Mouse (Mus musculus): ENCODE measurements around the gene Mesd. TPM values are rescaled to one million over a fixed set of nuclear protein-coding genes. Genes with fewer than 3 reads are reported as not detected.

Mesd gene
- total RNA-seq, 2 experiments from 2014 or later = 44.6 to 54.9 TPM

DNA sequence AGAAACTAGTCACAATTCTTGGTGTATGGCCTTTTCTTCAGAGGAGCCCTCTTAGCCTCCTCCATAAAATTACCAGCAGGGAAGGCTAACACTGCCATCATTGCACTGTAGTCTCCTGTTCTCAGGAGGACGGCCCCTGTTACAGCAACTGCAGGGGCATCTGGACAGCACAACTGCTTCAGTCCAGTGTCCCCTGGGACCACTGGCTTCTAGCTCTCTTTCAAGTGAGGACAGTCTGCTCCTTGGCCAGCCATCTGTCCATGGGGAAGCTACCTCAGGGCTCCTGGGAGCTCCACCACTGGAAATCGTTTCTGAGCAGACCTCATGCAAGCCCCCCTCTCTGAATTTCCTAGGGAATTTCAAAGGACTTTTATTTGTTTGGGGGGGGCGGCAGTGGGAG lies 16.3 kb downstream of the Mesd start:
- DNase-seq (ENCODE audit: low spot score in 2 of 2) = no peak
- intact Hi-C loops (cut with DNase I) = no loop called here

DNA sequence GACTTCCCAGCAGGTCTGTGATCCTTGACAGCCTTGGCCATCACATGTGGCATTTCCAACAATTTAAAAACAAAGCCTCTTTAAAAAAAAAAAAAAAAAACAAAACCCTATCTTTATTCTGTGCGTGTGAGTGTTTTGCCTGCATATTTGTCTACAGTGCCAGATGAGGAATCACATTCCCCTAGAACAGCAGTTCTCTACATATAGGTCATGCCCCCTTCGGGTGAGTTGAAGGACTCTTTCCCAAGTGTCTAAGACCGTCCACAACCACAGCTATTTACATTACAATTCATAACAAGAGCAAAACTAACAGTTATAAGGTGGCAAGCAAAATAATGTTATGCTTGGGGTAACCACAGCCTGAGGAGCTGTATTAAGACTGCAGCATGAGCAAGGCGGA lies 17.2 kb downstream of the Mesd start:
- no peak for DNase-seq (ENCODE audit: low spot score in 2 of 2)
- intact Hi-C loops (cut with DNase I) = no loop called here

DNA sequence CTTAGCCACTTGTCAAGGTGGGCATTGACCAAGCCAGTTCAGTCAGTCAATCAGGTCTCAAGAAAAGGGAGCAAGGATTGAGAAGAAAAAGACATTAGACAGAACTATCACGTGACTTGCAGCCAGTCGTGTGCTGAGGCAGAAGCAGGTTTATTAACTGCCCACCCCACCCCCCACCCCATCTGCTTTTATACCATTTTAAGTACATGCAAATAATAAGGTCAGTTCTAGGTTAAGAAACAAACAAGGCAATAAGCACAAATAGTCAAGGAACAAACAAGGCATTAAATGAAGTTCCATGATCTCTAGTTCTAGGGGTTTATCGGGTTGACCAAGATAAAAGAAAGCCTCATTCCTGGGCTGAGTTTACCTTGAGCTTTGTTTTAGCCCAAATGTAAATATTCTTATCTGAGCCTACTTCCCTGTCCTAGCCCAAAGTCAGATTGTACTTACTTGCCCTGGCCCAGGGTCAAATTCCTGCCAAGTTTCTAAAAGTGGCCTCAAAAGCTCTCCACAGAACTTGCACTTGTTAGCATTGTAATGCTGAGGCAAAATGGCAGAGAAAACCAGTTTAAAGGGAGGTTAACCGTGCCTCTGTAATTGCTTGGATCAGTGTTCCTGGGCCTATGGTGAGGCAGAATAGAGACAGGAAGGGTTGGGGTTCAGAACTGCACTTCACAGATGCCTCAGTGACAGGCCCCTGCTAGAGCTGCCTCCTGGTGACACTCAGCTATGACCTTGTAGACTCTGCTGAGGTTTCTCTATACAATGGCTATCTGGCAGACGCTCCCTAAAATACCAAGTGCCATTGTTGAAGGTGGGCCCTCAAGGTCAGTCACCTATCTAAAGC lies 18.3 kb downstream of the Mesd start:
- intact Hi-C loops (cut with DNase I) = no loop called here
- no peak for DNase-seq (ENCODE audit: low spot score in 2 of 2)

DNA sequence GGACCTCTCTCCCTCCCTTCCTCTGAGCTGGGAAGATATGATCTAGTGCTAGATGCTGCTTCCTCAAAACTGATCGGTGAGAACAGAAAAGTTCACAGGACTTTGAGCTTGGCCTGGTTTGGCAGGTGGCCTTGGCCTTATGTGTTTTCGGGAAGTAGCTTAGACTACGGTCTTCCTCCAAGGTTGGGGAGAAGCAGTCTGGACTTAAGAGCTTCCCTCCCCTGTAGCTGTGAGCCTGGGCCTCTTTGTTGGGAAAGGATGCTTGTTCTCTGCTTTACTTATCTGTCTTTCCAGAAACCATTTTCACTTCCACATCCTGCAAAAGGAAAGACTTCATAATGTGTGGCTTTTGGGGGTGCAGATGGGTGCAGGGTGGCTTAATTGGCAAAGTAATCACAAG lies 20.6 kb downstream of the Mesd start:
- intact Hi-C loops (cut with DNase I) = no loop called here
- no peak for DNase-seq (ENCODE audit: low spot score in 2 of 2)

DNA sequence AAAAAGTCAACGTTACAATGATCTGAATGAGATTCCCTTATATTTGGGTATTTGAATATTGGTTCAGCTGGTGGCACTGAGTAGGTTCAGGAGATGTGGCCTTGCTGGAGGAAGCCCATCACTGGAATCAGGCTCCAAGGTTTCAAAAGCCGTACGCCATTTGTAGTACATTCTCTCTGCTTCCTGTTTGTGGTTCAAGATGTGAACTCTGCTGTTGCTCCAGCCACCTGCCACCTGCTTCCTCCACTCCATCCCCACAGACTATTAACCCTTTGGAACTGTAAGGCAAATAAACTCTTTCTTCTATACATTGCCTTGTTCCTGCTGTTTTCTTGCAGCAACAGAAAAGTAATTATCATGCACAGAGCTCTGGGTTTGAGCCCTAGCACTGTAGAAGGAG lies 27.6 kb downstream of the Mesd start:
- no peak for DNase-seq (ENCODE audit: low spot score in 2 of 2)
- intact Hi-C loops (cut with DNase I) = loop anchor here (5.0 to 10.0 kb wide), 3 partner anchors 175 to 443 kb away; partner anchors contain the start of gene Cemip

DNA sequence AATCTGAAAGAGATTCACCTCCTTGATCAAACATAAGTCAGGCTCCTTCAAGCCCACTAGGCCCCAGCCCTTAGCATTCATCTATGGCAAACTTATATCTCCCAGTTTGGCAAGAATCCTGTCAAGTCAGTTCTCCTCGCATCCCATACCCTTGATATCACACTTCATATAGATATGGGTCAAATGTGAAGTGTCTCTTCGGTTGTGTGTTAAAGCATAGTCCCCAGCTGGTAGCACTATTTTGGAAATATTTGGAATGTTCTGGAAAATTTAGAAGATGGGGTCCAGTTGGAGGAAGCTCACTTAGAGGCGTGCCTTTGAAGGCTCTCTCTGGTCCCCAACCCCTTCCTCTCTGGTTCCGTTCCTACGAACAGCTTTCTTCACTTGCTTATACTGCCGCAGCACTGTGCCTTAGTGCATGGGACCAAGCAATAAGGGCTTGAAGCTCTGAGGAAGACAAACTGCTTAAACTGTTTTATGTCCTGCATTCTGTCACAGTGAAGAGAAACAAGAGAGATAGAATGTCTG lies 29.2 kb downstream of the Mesd start:
- intact Hi-C loops (cut with DNase I) = loop anchor here (5.0 to 10.0 kb wide), 3 partner anchors 174 to 441 kb away; partner anchors contain the start of gene Cemip
- DNase-seq (ENCODE audit: low spot score in 2 of 2) = no peak

DNA sequence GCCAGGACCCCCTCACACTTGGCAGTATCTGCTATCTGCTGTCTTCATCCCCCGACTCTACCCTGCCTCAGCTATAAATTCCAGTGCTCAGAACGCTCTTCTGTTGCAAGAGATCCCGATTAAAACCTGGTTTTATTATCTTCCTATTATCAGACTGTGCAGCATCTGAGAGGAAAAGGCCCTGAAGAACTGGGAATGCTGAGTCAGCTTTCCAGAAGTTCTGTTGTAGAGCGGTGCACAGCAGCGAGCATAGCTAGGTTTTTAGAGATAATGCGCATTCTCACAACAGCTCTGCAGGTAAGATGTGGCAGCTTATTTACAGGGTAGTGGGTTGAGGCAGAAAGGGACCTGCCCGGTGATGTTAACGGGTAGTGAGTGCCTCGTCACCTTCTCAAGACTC lies 29.7 kb downstream of the Mesd start:
- DNase-seq (ENCODE audit: low spot score in 2 of 2) = no peak
- intact Hi-C loops (cut with DNase I) = loop anchor here (5.0 to 10.0 kb wide), 3 partner anchors 173 to 441 kb away; partner anchors contain the start of gene Cemip

DNA sequence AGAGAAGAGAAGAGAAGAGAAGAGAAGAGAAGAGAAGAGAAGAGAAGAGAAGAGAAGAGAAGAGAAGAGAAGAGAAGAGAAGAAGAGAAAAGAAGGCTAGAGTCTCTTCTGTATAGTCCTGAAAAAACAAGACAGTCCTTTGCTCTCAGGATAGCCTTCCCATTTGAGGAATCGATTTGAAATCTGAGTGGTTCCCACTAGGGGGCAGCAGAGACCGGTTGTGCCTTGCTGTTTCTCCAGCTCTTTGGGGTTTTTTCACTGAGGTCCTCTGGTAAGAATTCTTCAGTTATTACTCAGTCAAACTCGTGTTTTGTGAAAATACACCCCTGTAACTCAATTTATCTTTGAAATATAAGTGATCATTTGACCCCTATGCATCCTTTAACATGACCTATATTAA lies 30.3 kb downstream of the Mesd start:
- intact Hi-C loops (cut with DNase I) = loop anchor here (5.0 to 10.0 kb wide), 3 partner anchors 173 to 440 kb away; partner anchors contain the start of gene Cemip

DNA sequence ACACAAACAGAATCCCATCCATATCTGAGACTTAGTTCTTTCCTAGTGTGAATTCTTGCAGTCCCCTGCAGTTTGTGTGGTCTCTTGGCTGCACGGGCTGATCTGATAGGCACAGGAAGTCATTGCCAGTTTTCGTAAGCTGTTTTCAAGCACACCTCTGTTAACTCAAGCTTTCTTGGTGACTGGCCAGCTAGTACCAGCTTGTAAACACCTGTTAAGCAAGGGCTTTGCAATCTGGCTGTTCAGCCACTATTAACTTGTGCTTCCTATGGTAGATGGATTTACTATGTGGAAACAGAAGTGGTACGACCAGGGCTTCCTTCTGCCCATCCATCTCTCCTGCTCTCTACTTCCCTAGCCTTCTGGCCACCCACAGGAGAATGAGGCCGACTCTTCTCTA lies 36.0 kb downstream of the Mesd start:
- DNase-seq (ENCODE audit: low spot score in 2 of 2) = no peak
- intact Hi-C loops (cut with DNase I) = no loop called here

More for the DNA sequence above, 30.3 kb downstream of the Mesd start:
- DNase-seq (ENCODE audit: low spot score in 2 of 2) = peak; percentile 83 to 93

DNA sequence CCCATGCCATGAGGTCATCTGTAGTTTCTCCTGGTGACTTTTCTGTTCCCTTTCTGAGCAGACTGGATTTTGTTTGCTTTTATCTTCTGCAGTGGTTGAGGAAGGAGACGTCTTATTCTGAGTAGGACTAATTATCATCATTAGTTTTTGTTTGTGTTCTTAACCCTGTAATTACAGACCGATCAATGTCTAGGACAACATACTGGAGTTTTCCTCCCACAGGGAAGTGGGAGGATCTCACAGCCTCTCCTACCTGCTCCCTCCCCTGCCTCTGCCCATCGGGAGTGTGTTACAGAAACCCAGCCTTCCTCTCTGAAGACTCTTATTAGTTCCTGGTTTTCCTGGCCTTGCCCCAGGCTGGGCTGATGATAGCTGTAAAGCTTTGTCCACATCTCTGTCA lies 37.4 kb downstream of the Mesd start:
- intact Hi-C loops (cut with DNase I) = no loop called here
- DNase-seq (ENCODE audit: low spot score in 2 of 2) = no peak

DNA sequence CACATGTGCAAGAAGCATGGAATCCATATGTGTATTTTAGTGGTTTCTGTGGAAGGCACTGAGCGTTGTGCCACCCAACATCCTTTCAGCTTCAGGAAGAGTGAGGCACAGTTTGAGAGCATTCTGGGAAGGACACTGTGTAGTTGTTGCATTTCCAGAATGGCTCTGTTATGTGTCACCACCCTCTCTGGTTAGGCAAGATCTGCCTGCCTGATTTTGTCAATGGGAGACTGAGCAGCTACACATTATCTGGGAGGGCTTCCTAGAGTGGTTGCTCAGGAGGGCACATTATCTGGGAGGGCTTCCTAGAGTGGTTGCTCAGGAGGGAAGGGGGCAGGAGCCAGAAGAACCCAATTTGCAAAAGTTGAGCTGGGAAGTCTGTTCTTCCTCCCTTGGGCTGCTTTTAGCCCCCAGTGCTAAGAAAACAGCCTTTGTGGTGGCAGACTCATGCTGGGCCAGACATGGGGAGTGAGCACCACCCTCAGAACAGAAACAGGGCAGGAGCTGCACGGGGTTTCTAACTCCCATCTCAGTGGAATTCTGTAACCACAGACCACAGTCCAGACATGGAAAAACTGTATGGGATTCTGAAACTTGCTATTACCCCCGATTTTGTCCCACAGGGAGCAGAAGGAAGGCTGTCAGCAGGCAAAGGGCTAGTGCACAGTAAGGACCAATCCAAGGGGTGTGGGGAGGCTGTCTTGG lies 54.9 kb downstream of the Mesd start:
- intact Hi-C loops (cut with DNase I) = no loop called here

DNA sequence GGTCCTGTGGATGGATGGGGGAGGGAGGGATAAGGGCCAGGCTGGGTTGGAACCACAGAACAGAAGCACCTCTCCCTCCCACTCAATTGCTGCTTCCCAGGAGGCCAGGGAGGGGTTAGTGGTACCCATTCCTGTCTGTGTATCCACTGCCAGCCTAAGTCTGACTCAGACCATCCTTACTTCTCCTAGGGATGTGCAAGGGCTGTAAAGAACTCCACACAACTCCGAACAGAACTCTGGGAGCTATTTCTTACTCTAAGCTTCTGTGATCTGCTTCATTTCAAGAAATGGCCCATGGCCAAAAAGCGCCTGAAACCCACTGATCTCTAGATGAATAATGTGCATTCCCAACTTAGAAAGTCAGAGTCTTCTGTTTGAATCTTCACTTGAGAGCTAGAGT lies 55.9 kb downstream of the Mesd start:
- intact Hi-C loops (cut with DNase I) = no loop called here
- DNase-seq (ENCODE audit: low spot score in 2 of 2) = peak in 1 of 2 experiments; percentile 22

More for the DNA sequence above, 54.9 kb downstream of the Mesd start:
- no peak for DNase-seq (ENCODE audit: low spot score in 2 of 2)

DNA sequence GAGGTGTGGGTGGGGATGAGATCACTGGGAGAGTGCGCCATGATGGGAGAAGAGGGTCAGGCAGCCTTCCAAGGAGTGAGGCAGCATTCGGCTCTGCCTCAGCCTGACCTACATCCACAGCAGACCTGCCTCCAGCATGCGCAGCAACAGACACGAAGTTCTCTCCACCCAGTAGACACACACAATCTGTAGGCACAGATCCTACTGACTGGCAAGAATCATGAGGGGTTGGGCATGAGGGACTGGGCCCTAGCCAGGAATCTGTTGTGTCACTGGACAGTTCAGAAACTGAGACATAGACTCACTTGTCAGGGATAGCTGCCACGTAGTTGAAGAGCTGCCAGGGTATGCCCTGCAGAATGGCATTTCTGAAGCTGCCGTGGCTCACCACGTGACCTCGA lies 57.4 kb downstream of the Mesd start:
- intact Hi-C loops (cut with DNase I) = no loop called here
- peak; percentile 14 to 25 for DNase-seq (ENCODE audit: low spot score in 2 of 2)

DNA sequence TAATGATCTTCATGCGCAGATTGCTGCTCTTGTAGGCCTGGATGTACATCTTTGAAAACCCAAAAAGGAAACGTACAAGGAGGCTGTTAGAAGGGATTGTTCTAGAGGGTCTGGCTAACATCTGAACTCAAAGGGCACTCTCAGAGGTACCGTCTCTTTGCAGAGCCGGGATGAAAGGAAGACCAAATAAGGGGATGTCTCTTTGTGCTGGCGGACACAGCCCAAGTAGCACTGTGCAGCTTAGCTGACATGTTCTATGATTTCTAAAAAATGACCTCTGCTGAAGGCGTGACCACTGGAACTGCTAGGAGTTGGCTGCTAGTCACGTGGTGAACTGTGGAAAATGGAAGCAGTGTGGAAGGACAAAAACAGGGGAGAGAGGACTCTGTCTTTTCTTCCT lies 64.5 kb downstream of the Mesd start:
- DNase-seq (ENCODE audit: low spot score in 2 of 2) = no peak
- intact Hi-C loops (cut with DNase I) = no loop called here

DNA sequence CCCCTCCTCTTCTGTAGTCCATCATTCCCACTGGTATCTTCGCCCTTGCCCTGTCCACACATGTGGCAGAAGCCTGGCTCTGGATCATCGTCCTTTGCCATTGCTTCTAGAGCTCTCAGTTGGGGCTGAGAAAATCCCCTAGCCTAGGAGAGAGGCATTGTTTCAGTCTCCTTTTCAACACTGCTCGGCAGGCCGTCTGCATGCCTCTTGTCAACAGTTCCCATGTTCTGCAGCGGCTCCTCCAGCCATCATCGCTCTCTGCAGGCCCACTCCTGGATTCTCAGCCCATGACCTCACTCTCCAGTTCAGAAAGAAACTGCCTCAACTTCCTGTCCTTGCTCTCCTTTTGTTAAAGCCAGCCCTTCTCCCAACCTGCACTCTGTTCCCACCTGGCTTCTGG lies 65.4 kb downstream of the Mesd start:
- intact Hi-C loops (cut with DNase I) = loop anchor here (5.0 kb wide), 1 partner anchor 83 kb away; no protein-coding TSS in a partner anchor
- DNase-seq (ENCODE audit: low spot score in 2 of 2) = no peak

Other genes with a start within 250 kb of the Mesd start
- gene Il16, start 138.7 kb upstream of the Mesd start, total RNA-seq (2021) = 1 to 10 TPM; 3.0 to 3.2 TPM
- gene Cfap161, start 89.6 kb upstream of the Mesd start, total RNA-seq (2021) = under 1 TPM; 0.64 to 0.68 TPM
- gene Tlnrd1, start 161 bp upstream of the Mesd start, total RNA-seq (2021) = 10 to 100 TPM; 18.5 to 20.7 TPM
- 10 to 100 TPM; 39.7 to 44.4 TPM for gene Cemip, start 202.0 kb downstream of the Mesd start, total RNA-seq (2021)

Data from left cerebral cortex, postnatal 14 days (tissue).